Mouse (Mus musculus): ENCODE measurements around the gene Rab4a. TPM values are rescaled to one million over a fixed set of nuclear protein-coding genes. Genes with fewer than 3 reads are reported as not detected.

The Rab4a gene
- polyA plus RNA-seq, 1 experiment from 2014 or later, result 104 TPM

GRCm38 (mm10) chr8:123842086-123842485, 36.3 kb downstream of the Rab4a start:
- 90% methylated on average over 12 of the region's 12 CpGs for WGBS
- H3K27me3 ChIP-seq (replicated peaks; ENCODE audit: control insufficient read depth, insufficient read depth, low read length), result no peaks in the 10 kb centered on the region

GRCm38 (mm10) chr8:123844341-123844740, 38.6 kb downstream of the Rab4a start:
- ATAC-seq, result no peak
- WGBS, result 81% methylated on average over 7 of the region's 7 CpGs
- Histone ChIP-seq H3K9me3 (ENCODE audit: control insufficient read depth) (no peaks in the 10 kb centered on the region), H3K27me3 (replicated peaks; ENCODE audit: control insufficient read depth, insufficient read depth, low read length) (no peaks in the 10 kb centered on the region), H3K4me3 (ENCODE audit: low read depth, low read length) (no peak overlapping the region), H3K27ac (ENCODE audit: low read depth, low read length) (no peak overlapping the region), H3K4me2 (replicated peaks; ENCODE audit: low read depth) (no peak overlapping the region), H3K4me1 (replicated peaks; ENCODE audit: control insufficient read depth, insufficient read depth, low read length) (peaks cover 7% of the 10 kb centered on the region; the same call in 1 of the 2 replicates), H3K36me3 (ENCODE audit: control insufficient read depth, insufficient read depth) (no peaks in the 10 kb centered on the region), H3K9ac (ENCODE audit: low read depth, low read length) (no peak overlapping the region)
- TF ChIP-seq CTCF (IDR thresholded peaks at IDR 0.05; ENCODE audit: low read depth), result no peak

More at GRCm38 (mm10) chr8:123842086-123842485, 36.3 kb downstream of the Rab4a start:
- H3K36me3 ChIP-seq (ENCODE audit: control insufficient read depth, insufficient read depth), result peaks cover 7% of the 10 kb centered on the region; the same call in 1 of the 2 replicates
- no peaks in the 10 kb centered on the region for H3K4me1 ChIP-seq (replicated peaks; ENCODE audit: control insufficient read depth, insufficient read depth, low read length)
- no peak overlapping the region for H3K9ac ChIP-seq (ENCODE audit: low read depth, low read length)
- no peak for TF ChIP-seq CTCF (IDR thresholded peaks at IDR 0.05; ENCODE audit: low read depth)
- H3K4me2 ChIP-seq (replicated peaks; ENCODE audit: low read depth), result no peak overlapping the region
- no peaks in the 10 kb centered on the region for H3K9me3 ChIP-seq (ENCODE audit: control insufficient read depth)
- no peak for ATAC-seq
- no peak overlapping the region for H3K4me3 ChIP-seq (ENCODE audit: low read depth, low read length)
- H3K27ac ChIP-seq (ENCODE audit: low read depth, low read length), result no peak overlapping the region

- H3K4me3 ChIP-seq (ENCODE audit: low read depth, low read length), result no peak overlapping the region
- no peak overlapping the region for H3K27ac ChIP-seq (ENCODE audit: low read depth, low read length)
- no peaks in the 10 kb centered on the region for H3K9me3 ChIP-seq (ENCODE audit: control insufficient read depth)
- no peaks in the 10 kb centered on the region for H3K36me3 ChIP-seq (ENCODE audit: control insufficient read depth, insufficient read depth)
- peaks cover 7% of the 10 kb centered on the region; the same call in 1 of the 2 replicates for H3K4me1 ChIP-seq (replicated peaks; ENCODE audit: control insufficient read depth, insufficient read depth, low read length)
- H3K27me3 ChIP-seq (replicated peaks; ENCODE audit: control insufficient read depth, insufficient read depth, low read length), result no peaks in the 10 kb centered on the region
- 92% methylated on average over 13 of the region's 13 CpGs for WGBS
- H3K9ac ChIP-seq (ENCODE audit: low read depth, low read length), result no peak overlapping the region
- no peak for TF ChIP-seq CTCF (IDR thresholded peaks at IDR 0.05; ENCODE audit: low read depth)
- no peak overlapping the region for H3K4me2 ChIP-seq (replicated peaks; ENCODE audit: low read depth)
- no peak for ATAC-seq
These were observed 39.3 kb downstream of the Rab4a start for GRCm38 (mm10) chr8:123845114-123845513.

- Histone ChIP-seq H3K4me2 (replicated peaks; ENCODE audit: low read depth) (no peak overlapping the region), H3K9ac (ENCODE audit: low read depth, low read length) (no peak overlapping the region), H3K4me3 (ENCODE audit: low read depth, low read length) (no peak overlapping the region), H3K9me3 (ENCODE audit: control insufficient read depth) (no peaks in the 10 kb centered on the region), H3K4me1 (replicated peaks; ENCODE audit: control insufficient read depth, insufficient read depth, low read length) (peaks cover 7% of the 10 kb centered on the region; the same call in 1 of the 2 replicates), H3K27ac (ENCODE audit: low read depth, low read length) (no peak overlapping the region), H3K27me3 (replicated peaks; ENCODE audit: control insufficient read depth, insufficient read depth, low read length) (no peaks in the 10 kb centered on the region), H3K36me3 (ENCODE audit: control insufficient read depth, insufficient read depth) (no peaks in the 10 kb centered on the region)
- TF ChIP-seq CTCF (IDR thresholded peaks at IDR 0.05; ENCODE audit: low read depth), result no peak
- ATAC-seq, result no peak; the same call in 1 of the 2 replicates
- 93% methylated on average over 10 of the region's 10 CpGs for WGBS
These were observed 40.2 kb downstream of the Rab4a start for GRCm38 (mm10) chr8:123845991-123846390.

GRCm38 (mm10) chr8:123846509-123846908, 40.7 kb downstream of the Rab4a start:
- no peak for ATAC-seq
- no peak overlapping the region for H3K4me3 ChIP-seq (ENCODE audit: low read depth, low read length)
- 90% methylated on average over 12 of the region's 12 CpGs for WGBS

GRCm38 (mm10) chr8:123847546-123847945, 41.8 kb downstream of the Rab4a start:
- no peaks in the 10 kb centered on the region for H3K27me3 ChIP-seq (replicated peaks; ENCODE audit: control insufficient read depth, insufficient read depth, low read length)
- ATAC-seq, result peak; percentile 48; the same call in 1 of the 2 replicates
- 50% methylated on average over 3 of the region's 3 CpGs for WGBS

More at GRCm38 (mm10) chr8:123846509-123846908, 40.7 kb downstream of the Rab4a start:
- no peak overlapping the region for H3K9ac ChIP-seq (ENCODE audit: low read depth, low read length)
- no peaks in the 10 kb centered on the region for H3K9me3 ChIP-seq (ENCODE audit: control insufficient read depth)
- TF ChIP-seq CTCF (IDR thresholded peaks at IDR 0.05; ENCODE audit: low read depth), result no peak
- no peaks in the 10 kb centered on the region for H3K27me3 ChIP-seq (replicated peaks; ENCODE audit: control insufficient read depth, insufficient read depth, low read length)
- H3K4me1 ChIP-seq (replicated peaks; ENCODE audit: control insufficient read depth, insufficient read depth, low read length), result peaks cover 7% of the 10 kb centered on the region; the same call in 1 of the 2 replicates
- no peaks in the 10 kb centered on the region for H3K36me3 ChIP-seq (ENCODE audit: control insufficient read depth, insufficient read depth)
- H3K27ac ChIP-seq (ENCODE audit: low read depth, low read length), result no peak overlapping the region
- no peak overlapping the region for H3K4me2 ChIP-seq (replicated peaks; ENCODE audit: low read depth)

More at GRCm38 (mm10) chr8:123847546-123847945, 41.8 kb downstream of the Rab4a start:
- no peak overlapping the region for H3K4me3 ChIP-seq (ENCODE audit: low read depth, low read length)
- TF ChIP-seq CTCF (IDR thresholded peaks at IDR 0.05; ENCODE audit: low read depth), result no peak
- H3K36me3 ChIP-seq (ENCODE audit: control insufficient read depth, insufficient read depth), result no peaks in the 10 kb centered on the region
- no peak overlapping the region for H3K4me2 ChIP-seq (replicated peaks; ENCODE audit: low read depth)
- peaks cover 7% of the 10 kb centered on the region; the same call in 1 of the 2 replicates for H3K4me1 ChIP-seq (replicated peaks; ENCODE audit: control insufficient read depth, insufficient read depth, low read length)
- no peak overlapping the region for H3K27ac ChIP-seq (ENCODE audit: low read depth, low read length)
- H3K9ac ChIP-seq (ENCODE audit: low read depth, low read length), result no peak overlapping the region
- no peaks in the 10 kb centered on the region for H3K9me3 ChIP-seq (ENCODE audit: control insufficient read depth)
